Mouse (Mus musculus): Measurements from ENCODE around the gene Oprl1. TPM values are rescaled to one million over a fixed set of nuclear protein-coding genes. Genes with fewer than 3 reads are reported as not detected.

Gene Oprl1
- total RNA-seq (2021) = 10 to 100 TPM; 57.5 to 61.9 TPM
- long read RNA-seq, experiment 1, transcript Oprl1-201 (4 exons, 2,999 nt) = major isoform, 16 of 36 reads
- long read RNA-seq, experiment 1, transcript Oprl1-209 (5 exons, 3,102 nt) = minor isoform, 5 of 36 reads
- long read RNA-seq, experiment 1, partial matches to known transcripts = 10 of 36 reads
- long read RNA-seq, experiment 1, other reads (novel, unspliced or antisense) = 3 of 36 reads
- long read RNA-seq, experiment 2, transcript Oprl1-209 (5 exons, 3,102 nt) = minor isoform, 5 of 36 reads
- long read RNA-seq, experiment 2, transcript Oprl1-201 (4 exons, 2,999 nt) = major isoform, 16 of 36 reads
- long read RNA-seq, experiment 2, partial matches to known transcripts = 5 of 36 reads
- long read RNA-seq, experiment 2, other reads (novel, unspliced or antisense) = 6 of 36 reads

- peak; percentile 63 to 74 for DNase-seq (ENCODE audit: low spot score in 2 of 2)
Measured at GRCm38 (mm10) chr2:181714903-181715326, at the start of gene Oprl1. Gene Oprl1 (plus strand): TSS chr2:181715016.

GRCm38 (mm10) chr2:181670285-181670912 is 44.4 kb upstream of the Oprl1 start:
- DNase-seq (ENCODE audit: low spot score in 2 of 2) = no peak

- DNase-seq (ENCODE audit: low spot score in 2 of 2) = no peak
Measured at GRCm38 (mm10) chr2:181670913-181671311, 43.9 kb upstream of the Oprl1 start.

- no peak for DNase-seq (ENCODE audit: low spot score in 2 of 2)
Measured at GRCm38 (mm10) chr2:181671326-181671725, 43.5 kb upstream of the Oprl1 start, which contains the start of gene Sox18. Gene Sox18 (minus strand): TSS chr2:181671640.

- no peak for DNase-seq (ENCODE audit: low spot score in 2 of 2)
Measured at GRCm38 (mm10) chr2:181671984-181672383, 42.8 kb upstream of the Oprl1 start.

GRCm38 (mm10) chr2:181673501-181673900 is 41.3 kb upstream of the Oprl1 start:
- DNase-seq (ENCODE audit: low spot score in 2 of 2) = no peak

GRCm38 (mm10) chr2:181674934-181675333 is 39.9 kb upstream of the Oprl1 start:
- DNase-seq (ENCODE audit: low spot score in 2 of 2) = no peak

GRCm38 (mm10) chr2:181675454-181675853 is 39.4 kb upstream of the Oprl1 start:
- peak in 1 of 2 experiments; percentile 41 for DNase-seq (ENCODE audit: low spot score in 2 of 2)

- no peak for DNase-seq (ENCODE audit: low spot score in 2 of 2)
Measured at GRCm38 (mm10) chr2:181676424-181676823, 38.4 kb upstream of the Oprl1 start.

GRCm38 (mm10) chr2:181677096-181677754 is 37.6 kb upstream of the Oprl1 start:
- DNase-seq (ENCODE audit: low spot score in 2 of 2) = peak in 1 of 2 experiments; percentile 47

- no peak for DNase-seq (ENCODE audit: low spot score in 2 of 2)
Measured at GRCm38 (mm10) chr2:181677755-181678098, 37.1 kb upstream of the Oprl1 start.

- DNase-seq (ENCODE audit: low spot score in 2 of 2) = peak; percentile 70 to 75
Measured at GRCm38 (mm10) chr2:181678780-181679179, 36.0 kb upstream of the Oprl1 start.

- DNase-seq (ENCODE audit: low spot score in 2 of 2) = peak; percentile 64 to 73
Measured at GRCm38 (mm10) chr2:181679951-181680715, 34.7 kb upstream of the Oprl1 start, which contains the start of gene Tcea2. Gene Tcea2 (plus strand): TSS chr2:181680310.

GRCm38 (mm10) chr2:181680716-181681117 is 34.1 kb upstream of the Oprl1 start:
- DNase-seq (ENCODE audit: low spot score in 2 of 2) = peak in 1 of 2 experiments; percentile 50

- DNase-seq (ENCODE audit: low spot score in 2 of 2) = no peak
Measured at GRCm38 (mm10) chr2:181681978-181682377, 32.8 kb upstream of the Oprl1 start.

GRCm38 (mm10) chr2:181683381-181683780 is 31.4 kb upstream of the Oprl1 start:
- no peak for DNase-seq (ENCODE audit: low spot score in 2 of 2)

GRCm38 (mm10) chr2:181684713-181685112 is 30.1 kb upstream of the Oprl1 start:
- DNase-seq (ENCODE audit: low spot score in 2 of 2) = no peak

GRCm38 (mm10) chr2:181685686-181686085 is 29.1 kb upstream of the Oprl1 start:
- no peak for DNase-seq (ENCODE audit: low spot score in 2 of 2)

GRCm38 (mm10) chr2:181687586-181687985 is 27.2 kb upstream of the Oprl1 start:
- no peak for DNase-seq (ENCODE audit: low spot score in 2 of 2)

- DNase-seq (ENCODE audit: low spot score in 2 of 2) = no peak
Measured at GRCm38 (mm10) chr2:181689466-181690160, 25.2 kb upstream of the Oprl1 start.

Data from left cerebral cortex, adult 18-20 months (tissue).